Mouse (Mus musculus) adrenal gland, adult 18-20 months (tissue): ENCODE data around the gene Car11. TPM values are rescaled to one million over a fixed set of nuclear protein-coding genes. Genes with fewer than 3 reads are reported as not detected.

Source experiments
- DNase-seq, 2 experiments: peaks; one replicate each; pipeline ENCODE4 v3.0.0; 2021 to 2022; ENCODE audit warnings: low spot score in 2 of 2
- total RNA-seq, 2 experiments: library from RNA; stranded (reverse); gene quantifications; 1 replicate in 1 of 2; 2 replicates in 1 of 2; pipeline ENCODE4 v1.2.3; 2021

Gene Car11
- total RNA-seq, 2 experiments from 2014 or later: 15.8 to 16.9 TPM

GRCm38 (mm10) chr7:45689099-45689498 lies 10.5 kb upstream of the Car11 start:
- DNase-seq: no peak

GRCm38 (mm10) chr7:45689800-45690199 lies 9.8 kb upstream of the Car11 start:
- DNase-seq: no peak

GRCm38 (mm10) chr7:45692364-45692763 lies 7.3 kb upstream of the Car11 start:
- DNase-seq: no peak

- DNase-seq: no peak
Observed at GRCm38 (mm10) chr7:45693921-45694591, 5.6 kb upstream of the Car11 start, which contains the start of gene Sec1. Gene Sec1, minus strand, starts transcription at chr7:45694402.

- no peak for DNase-seq
Observed at GRCm38 (mm10) chr7:45695098-45695497, 4.5 kb upstream of the Car11 start.

- no peak for DNase-seq
Observed at GRCm38 (mm10) chr7:45697894-45698293, 1.7 kb upstream of the Car11 start.

- no peak for DNase-seq
Observed at GRCm38 (mm10) chr7:45700301-45701015, 815 bp downstream of the Car11 start.

- no peak for DNase-seq
Observed at GRCm38 (mm10) chr7:45701072-45701471, 1.4 kb downstream of the Car11 start.

- DNase-seq: no peak
Observed at GRCm38 (mm10) chr7:45701607-45702006, 2.0 kb downstream of the Car11 start.

GRCm38 (mm10) chr7:45702316-45702715 lies 2.7 kb downstream of the Car11 start:
- no peak for DNase-seq

- no peak for DNase-seq
Observed at GRCm38 (mm10) chr7:45702809-45703520, 3.3 kb downstream of the Car11 start.

GRCm38 (mm10) chr7:45703521-45704033 lies 3.9 kb downstream of the Car11 start:
- no peak for DNase-seq

- DNase-seq: no peak
Observed at GRCm38 (mm10) chr7:45704046-45704559, 4.5 kb downstream of the Car11 start.

- peak; percentile 94 to 97 for DNase-seq
Observed at GRCm38 (mm10) chr7:45704730-45705442, 5.2 kb downstream of the Car11 start, which contains the start of gene Dbp. Gene Dbp, plus strand, starts transcription at chr7:45705088.

- DNase-seq: no peak
Observed at GRCm38 (mm10) chr7:45705443-45705864, 5.8 kb downstream of the Car11 start.

- peak; percentile 74 to 82 for DNase-seq
Observed at GRCm38 (mm10) chr7:45705873-45706281, 6.2 kb downstream of the Car11 start.

- peak; percentile 91 for DNase-seq
Observed at GRCm38 (mm10) chr7:45706721-45707241, 7.1 kb downstream of the Car11 start.

GRCm38 (mm10) chr7:45707375-45707967 lies 7.8 kb downstream of the Car11 start:
- peak; percentile 98 to 99 for DNase-seq

GRCm38 (mm10) chr7:45708221-45708761 lies 8.6 kb downstream of the Car11 start:
- DNase-seq: no peak

GRCm38 (mm10) chr7:45709036-45709435 lies 9.4 kb downstream of the Car11 start:
- DNase-seq: no peak
